Mouse (Mus musculus) lung, postnatal 10 days (tissue): ENCODE data around the gene Olfr1275.

Experiments
- DNase-seq: peaks from one replicate; pipeline ENCODE4 v3.0.0; 2021

Olfr1275 gene

GRCm38 (mm10) chr2:111235186-111235585 lies at the start of gene Olfr1275:
Olfr1275 (minus strand) TSS chr2:111235286.
- DNase-seq, result no peak

DNA sequence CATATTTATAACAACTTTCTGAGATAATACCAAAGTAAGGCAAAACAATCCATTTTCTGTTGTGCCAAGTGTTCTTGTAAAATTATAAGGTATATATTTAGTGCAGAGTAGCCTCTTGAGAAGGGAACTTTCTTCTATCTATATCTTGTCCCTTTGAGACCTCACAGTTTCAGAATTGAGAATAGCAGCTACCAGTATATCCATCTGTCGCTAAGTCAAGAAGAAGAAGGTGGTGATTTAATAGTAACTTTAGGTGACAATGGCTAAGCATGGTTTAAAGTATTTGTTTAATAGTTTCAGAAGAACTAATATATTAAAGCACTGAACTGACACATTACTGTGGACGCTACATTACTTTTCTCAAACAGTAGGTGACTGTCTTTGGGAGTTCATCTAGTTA lies 38.9 kb upstream of the Olfr1275 start, which contains the start of gene Olfr1277:
Olfr1277 (minus strand) TSS at position 101 of the 400 bp plus-strand sequence.
- no peak for DNase-seq

DNA sequence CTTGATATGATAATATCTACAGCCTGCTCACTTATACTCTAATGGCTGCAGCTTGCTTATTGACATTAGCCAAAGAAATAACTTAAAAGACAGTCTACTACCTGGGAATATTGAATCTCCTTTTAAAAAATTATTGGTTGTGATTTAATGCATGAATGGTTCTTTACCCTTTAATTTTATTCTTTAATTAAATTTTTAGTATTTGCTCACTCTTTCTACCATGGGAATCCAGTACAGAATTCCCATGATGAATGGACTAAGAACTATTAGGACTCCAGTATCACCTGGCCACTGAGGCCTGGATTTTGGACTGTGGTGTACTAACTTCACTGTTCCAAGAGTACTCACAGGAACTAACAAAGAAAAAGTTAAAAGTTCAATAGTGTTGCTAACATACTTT lies 19.1 kb upstream of the Olfr1275 start, which contains the start of gene Olfr1276:
Olfr1276 (plus strand) TSS at position 301 of the 400 bp plus-strand sequence.
- no peak for DNase-seq

GRCm38 (mm10) chr2:111229502-111229901 lies 5.6 kb downstream of the Olfr1275 start, which contains the start of gene 4930430A15Rik:
4930430A15Rik (minus strand) TSS chr2:111229602.
- no peak for DNase-seq

DNA sequence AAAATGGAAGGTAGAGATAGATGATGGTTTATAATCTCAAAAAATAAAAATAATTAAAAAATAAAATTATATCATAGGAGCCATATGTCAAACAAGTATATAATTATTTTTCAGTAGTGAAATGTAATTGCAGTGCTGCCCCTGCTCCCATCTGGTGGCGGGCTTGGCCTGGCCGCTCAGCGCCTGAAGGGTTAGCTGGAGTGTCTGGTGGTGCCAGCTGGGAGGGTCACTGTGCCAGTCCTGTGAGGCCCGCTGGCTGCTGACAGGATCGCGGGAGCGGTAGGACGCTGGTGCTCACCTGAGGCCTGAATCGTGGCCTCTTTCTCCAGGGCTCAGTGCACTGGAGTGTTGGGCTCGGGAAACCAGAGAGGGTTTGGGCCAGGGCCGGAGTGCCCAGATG lies 53.0 kb downstream of the Olfr1275 start:
- DNase-seq, result no peak
